Mouse (Mus musculus) stomach, embryonic 15.5 days (tissue): Measurements from ENCODE around the gene Cfap20. TPM values are rescaled to one million over a fixed set of nuclear protein-coding genes. Genes with fewer than 3 reads are reported as not detected.

ENCODE experiments used
- ATAC-seq: fragments of 200-750 bp; cut with Nextera tagmentation; 2 replicates; pipeline ENCODE4 v1.8.0; 2017; ENCODE audit warnings: low read depth, moderate number of reproducible peaks, moderate TSS enrichment; ENCODE audit not compliant: insufficient read depth, low FRiP score
- H3K27ac ChIP-seq: fragments of 300-500 bp; sonication (generic); 2 replicates; pipeline ENCODE4 v1.5.1; 2015; ENCODE audit warnings: mild to moderate bottlenecking, inconsistent platforms
- H3K27me3 ChIP-seq: fragments of 300-500 bp; sonication (generic); replicated peaks from 2 replicates; pipeline ENCODE4 v1.6.1; 2015; ENCODE audit warnings: inconsistent platforms
- H3K36me3 ChIP-seq: fragments of 300-500 bp; sonication (generic); 2 replicates; pipeline ENCODE4 v1.6.1; 2015; ENCODE audit warnings: inconsistent platforms
- H3K4me1 ChIP-seq: fragments of 300-500 bp; sonication (generic); 2 replicates; pipeline ENCODE4 v1.6.1; 2015; ENCODE audit warnings: inconsistent platforms
- H3K4me2 ChIP-seq: fragments of 300-500 bp; sonication (generic); 2 replicates; pipeline ENCODE4 v1.6.1; 2015; ENCODE audit warnings: mild to moderate bottlenecking, inconsistent platforms
- H3K4me3 ChIP-seq: fragments of 300-500 bp; sonication (generic); replicated peaks from 2 replicates; pipeline ENCODE4 v1.5.1; 2015; ENCODE audit warnings: inconsistent platforms
- H3K9ac ChIP-seq: fragments of 300-500 bp; sonication (generic); 2 replicates; pipeline ENCODE4 v1.6.1; 2015; ENCODE audit warnings: inconsistent platforms
- H3K9me3 ChIP-seq: fragments of 300-500 bp; sonication (generic); 2 replicates; pipeline ENCODE4 v1.6.1; 2016; ENCODE audit warnings: inconsistent platforms
- WGBS: fragments of 180-500 bp; shearing (Covaris S2); methylation state at CpG from one replicate; pipeline ENCODE4 v1.1.7; 2015; 5-methylcytosine and 5-hydroxymethylcytosine counted together
- polyA plus RNA-seq: library from polyadenylated mRNA; unstranded; fragments of >200 nt; fragmentation: Nextera tagmentation; extraction: Ambion mirVana; gene quantifications from 2 replicates; pipeline ENCODE4 v1.2.1, GENCODE M21; 2015

Cfap20 gene
- polyA plus RNA-seq, result 134 and 140 TPM in 2 replicates

DNA sequence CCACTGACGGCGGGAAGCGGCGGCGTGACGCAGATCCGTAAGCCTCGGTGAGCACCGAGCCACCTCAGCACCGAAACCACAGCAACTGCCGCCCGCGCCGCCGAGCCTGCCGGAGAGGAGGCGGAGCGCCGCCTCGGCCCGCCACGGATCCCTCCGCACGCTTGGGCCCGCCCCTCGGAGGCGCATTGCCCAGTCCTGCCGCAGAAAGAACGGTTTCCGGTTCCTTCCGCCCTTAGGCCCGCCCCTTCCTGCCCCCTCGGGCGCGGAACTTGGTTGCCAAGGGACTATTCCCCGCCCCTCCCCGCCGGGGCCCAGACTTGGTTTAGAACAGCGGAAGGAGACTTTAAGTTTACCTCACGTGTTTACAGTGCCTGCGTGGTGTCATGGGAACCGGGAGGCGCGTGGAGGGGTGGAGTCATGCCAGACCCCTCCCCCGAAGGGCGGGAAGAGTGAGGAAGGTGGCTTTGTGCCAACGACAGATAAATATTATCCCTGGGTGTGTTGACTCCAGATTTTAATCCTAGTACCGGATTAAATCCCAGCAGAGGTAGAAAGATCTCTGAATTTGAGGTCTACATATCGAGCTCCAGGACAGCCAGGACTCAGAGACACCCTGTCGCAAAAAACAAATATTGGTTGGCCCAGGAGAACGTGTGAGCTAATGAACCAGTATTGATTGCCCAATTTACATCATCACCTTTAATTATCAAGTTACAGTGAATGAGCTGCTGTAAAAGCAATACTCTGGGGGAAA is at the start of gene Cfap20:
TSS of gene Cfap20 (minus strand) at position 184 of the 754 bp plus-strand sequence.
- H3K4me2 ChIP-seq, result peak within 1 kb of the TSS; percentile 89
- H3K9me3 ChIP-seq, result no peaks in the 10 kb centered on the region
- H3K27me3 ChIP-seq, result no peaks in the 10 kb centered on the region
- under 1% methylated on average over 43 of the region's 51 CpGs for WGBS
- H3K9ac ChIP-seq, result peak within 1 kb of the TSS; percentile 87
- H3K4me1 ChIP-seq, result peaks cover 21% of the 10 kb centered on the region
- H3K36me3 ChIP-seq, result no peaks in the 10 kb centered on the region
- peak within 1 kb of the TSS; percentile 93 for H3K27ac ChIP-seq
- peak; percentile 98 for ATAC-seq
- peak within 1 kb of the TSS; percentile 87 for H3K4me3 ChIP-seq

DNA sequence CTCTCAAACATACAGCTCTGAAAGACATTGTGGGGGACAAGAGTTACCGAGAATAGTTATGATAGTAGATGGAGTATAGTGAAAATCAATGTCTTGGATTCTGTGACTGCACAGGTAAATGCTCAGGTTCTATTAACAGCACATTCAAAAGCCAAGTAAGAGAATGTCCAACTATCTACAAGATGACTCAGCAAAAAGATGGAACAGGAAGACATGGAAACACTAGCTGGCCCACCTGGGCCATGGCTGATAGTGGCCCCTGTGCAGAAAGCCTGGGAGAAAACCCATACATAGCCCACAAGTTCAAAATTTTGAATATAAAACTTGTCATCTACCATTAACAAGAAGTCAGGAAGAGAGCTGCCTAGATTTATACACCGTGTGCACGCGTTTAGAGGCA is 35.3 kb upstream of the Cfap20 start:
- Histone ChIP-seq H3K9ac (no peak overlapping the region), H3K4me1 (no peaks in the 10 kb centered on the region), H3K27me3 (no peaks in the 10 kb centered on the region), H3K9me3 (no peaks in the 10 kb centered on the region), H3K4me3 (no peak overlapping the region), H3K36me3 (peaks cover 40% of the 10 kb centered on the region), H3K4me2 (no peak overlapping the region), H3K27ac (no peak overlapping the region)
- ATAC-seq, result no peak
- WGBS, result 97% methylated on average over 4 of the region's 4 CpGs

DNA sequence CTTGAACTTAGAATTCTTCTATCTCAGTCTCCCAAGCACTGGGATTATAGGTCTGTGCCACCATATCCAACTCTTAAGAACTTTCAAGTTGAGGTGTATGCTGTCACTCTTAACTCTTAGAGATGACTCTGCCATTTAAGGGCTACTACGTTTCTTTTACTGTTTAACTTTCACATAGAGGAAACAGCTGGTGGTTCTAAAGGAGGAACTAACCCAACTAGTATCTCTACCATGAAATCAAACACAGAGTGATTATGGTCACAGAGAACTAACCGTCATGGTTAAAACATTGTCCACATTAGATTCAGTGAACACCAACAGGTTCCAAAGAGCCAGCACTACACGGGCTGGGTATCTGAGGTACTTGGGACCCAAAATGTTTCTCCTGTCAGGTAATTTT is 34.3 kb upstream of the Cfap20 start:
- no peak for ATAC-seq
- H3K27me3 ChIP-seq, result no peaks in the 10 kb centered on the region
- no peaks in the 10 kb centered on the region for H3K9me3 ChIP-seq
- no peak overlapping the region for H3K4me2 ChIP-seq
- no peak overlapping the region for H3K4me3 ChIP-seq
- H3K36me3 ChIP-seq, result peaks cover 40% of the 10 kb centered on the region
- 88% methylated on average over 3 of the region's 3 CpGs for WGBS
- H3K27ac ChIP-seq, result no peak overlapping the region
- no peaks in the 10 kb centered on the region for H3K4me1 ChIP-seq
- no peak overlapping the region for H3K9ac ChIP-seq

DNA sequence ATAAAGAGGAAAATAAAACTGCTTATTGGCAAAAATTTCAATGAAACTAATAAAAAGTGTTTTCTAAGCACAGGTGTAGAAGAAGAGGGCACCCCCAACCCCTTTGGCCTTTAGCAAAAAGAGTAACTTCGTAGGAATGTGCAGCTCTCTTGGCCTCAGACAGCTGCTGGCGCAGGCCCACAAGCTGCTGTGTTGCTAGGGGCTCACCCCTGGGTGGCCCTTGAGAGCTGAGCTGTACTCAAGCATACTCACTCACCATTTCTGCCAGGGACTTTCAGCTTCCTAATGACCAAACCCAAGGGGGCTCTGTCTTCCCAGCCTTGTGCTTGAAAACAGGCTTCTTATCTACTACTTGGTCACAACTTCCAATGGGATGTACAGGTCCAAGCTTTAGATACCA is 31.9 kb upstream of the Cfap20 start:
- WGBS, result 83% methylated on average over 2 of the region's 2 CpGs
- H3K36me3 ChIP-seq, result peaks cover 26% of the 10 kb centered on the region; the same call in 1 of the 2 replicates
- no peaks in the 10 kb centered on the region for H3K4me1 ChIP-seq
- H3K27ac ChIP-seq, result no peak overlapping the region
- no peak overlapping the region for H3K4me3 ChIP-seq
- no peaks in the 10 kb centered on the region for H3K27me3 ChIP-seq
- H3K9me3 ChIP-seq, result no peaks in the 10 kb centered on the region
- H3K9ac ChIP-seq, result no peak overlapping the region
- no peak overlapping the region for H3K4me2 ChIP-seq
- no peak for ATAC-seq

DNA sequence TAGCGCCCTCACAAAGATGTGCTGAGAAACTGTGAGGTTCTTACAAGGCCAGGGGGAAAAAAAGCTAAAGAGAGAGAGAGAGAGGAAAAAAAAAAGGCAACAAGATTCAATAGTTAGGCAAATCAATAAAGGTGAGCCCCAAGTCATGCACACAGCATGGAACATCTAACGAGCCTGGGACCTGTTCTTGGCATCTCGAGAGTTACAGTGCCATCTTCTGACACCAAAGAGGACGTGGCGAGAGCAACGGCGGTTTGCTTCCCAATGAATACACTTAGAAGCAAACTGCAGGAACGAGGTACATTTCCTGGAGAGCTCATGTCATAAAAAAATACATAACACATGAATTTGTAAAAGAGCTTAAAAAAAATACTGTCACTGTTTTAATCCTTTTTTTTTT is 17.8 kb upstream of the Cfap20 start:
- H3K27ac ChIP-seq, result no peak overlapping the region
- H3K9me3 ChIP-seq, result no peaks in the 10 kb centered on the region
- H3K4me2 ChIP-seq, result no peak overlapping the region
- WGBS, result 62% methylated on average over 8 of the region's 8 CpGs
- peaks cover 48% of the 10 kb centered on the region for H3K36me3 ChIP-seq
- no peaks in the 10 kb centered on the region for H3K27me3 ChIP-seq
- H3K4me1 ChIP-seq, result no peaks in the 10 kb centered on the region
- no peak for ATAC-seq
- H3K4me3 ChIP-seq, result no peak overlapping the region
- H3K9ac ChIP-seq, result no peak overlapping the region

DNA sequence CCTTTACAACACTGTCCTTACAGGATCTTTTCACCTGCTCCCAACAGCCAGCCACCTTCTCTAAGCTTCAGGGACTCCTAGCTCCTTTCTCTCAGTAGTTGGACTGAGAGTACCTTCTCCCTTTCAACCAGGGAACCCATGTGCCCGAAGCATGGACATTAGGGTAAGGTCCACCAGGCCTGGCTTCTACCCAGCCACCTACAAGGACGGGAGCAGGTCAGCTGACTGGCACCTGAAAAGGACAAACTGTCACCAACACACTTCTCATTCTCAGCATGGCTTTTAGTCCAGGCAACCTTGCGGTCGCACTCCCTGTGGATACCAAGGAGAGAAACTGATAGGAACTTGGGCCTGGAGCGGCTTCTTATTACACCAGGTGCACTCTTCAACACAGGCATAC is 15.6 kb upstream of the Cfap20 start:
- 93% methylated on average over 5 of the region's 5 CpGs for WGBS
- ATAC-seq, result no peak
- H3K9ac ChIP-seq, result no peak overlapping the region
- H3K27me3 ChIP-seq, result no peaks in the 10 kb centered on the region
- no peak overlapping the region for H3K4me2 ChIP-seq
- no peaks in the 10 kb centered on the region for H3K9me3 ChIP-seq
- H3K36me3 ChIP-seq, result peaks cover 31% of the 10 kb centered on the region
- H3K4me1 ChIP-seq, result no peaks in the 10 kb centered on the region
- no peak overlapping the region for H3K27ac ChIP-seq
- no peak overlapping the region for H3K4me3 ChIP-seq

DNA sequence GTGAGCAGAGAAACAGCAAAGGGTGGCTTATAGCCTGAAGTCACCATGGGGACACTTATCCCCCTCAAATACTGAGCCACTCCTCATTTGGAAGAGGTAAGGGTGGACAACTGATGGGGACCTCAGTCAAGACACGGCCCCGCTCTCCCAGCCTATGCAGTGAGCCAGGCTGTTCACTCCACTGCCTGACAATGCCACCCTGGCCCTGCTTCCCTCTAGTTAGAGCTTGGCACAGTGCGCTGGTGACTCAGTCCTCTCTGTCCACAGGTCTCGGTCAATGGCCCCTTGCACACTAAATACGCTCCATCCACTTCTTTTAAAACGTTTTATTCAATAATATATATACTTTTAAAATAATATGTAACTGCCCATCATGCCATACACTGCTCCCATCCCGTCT is 13.0 kb upstream of the Cfap20 start:
- no peak overlapping the region for H3K4me2 ChIP-seq
- H3K4me3 ChIP-seq, result no peak overlapping the region
- no peak overlapping the region for H3K9ac ChIP-seq
- WGBS, result 85% methylated on average over 7 of the region's 7 CpGs
- H3K4me1 ChIP-seq, result no peaks in the 10 kb centered on the region
- peaks cover 16% of the 10 kb centered on the region for H3K36me3 ChIP-seq
- H3K9me3 ChIP-seq, result no peaks in the 10 kb centered on the region
- H3K27ac ChIP-seq, result no peak overlapping the region
- ATAC-seq, result no peak
- H3K27me3 ChIP-seq, result no peaks in the 10 kb centered on the region

DNA sequence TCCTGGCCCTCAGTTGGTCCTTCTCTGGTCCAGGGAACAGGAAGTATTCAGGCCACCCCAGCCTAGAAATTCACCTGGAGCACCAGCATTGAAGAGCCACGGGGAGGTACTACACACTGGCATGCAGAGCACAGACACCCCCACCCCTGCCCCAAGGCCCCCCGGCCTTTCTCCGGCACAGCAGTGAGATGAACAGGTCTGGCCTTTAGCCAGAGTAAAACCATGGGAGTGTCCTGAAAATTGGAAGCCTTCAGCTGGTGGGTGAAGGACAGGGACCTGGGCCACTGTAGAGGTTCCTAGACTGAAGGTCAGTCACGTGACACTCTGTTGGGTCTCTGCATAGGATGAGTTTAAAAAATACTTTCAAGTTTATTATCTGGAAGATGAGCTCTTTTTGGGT is 10.4 kb upstream of the Cfap20 start:
- Histone ChIP-seq H3K9me3 (no peaks in the 10 kb centered on the region), H3K4me3 (no peak overlapping the region), H3K36me3 (peaks cover 9% of the 10 kb centered on the region), H3K27ac (no peak overlapping the region), H3K4me1 (no peaks in the 10 kb centered on the region), H3K9ac (no peak overlapping the region), H3K27me3 (no peaks in the 10 kb centered on the region), H3K4me2 (no peak overlapping the region)
- WGBS, result 85% methylated on average over 4 of the region's 4 CpGs
- no peak for ATAC-seq

DNA sequence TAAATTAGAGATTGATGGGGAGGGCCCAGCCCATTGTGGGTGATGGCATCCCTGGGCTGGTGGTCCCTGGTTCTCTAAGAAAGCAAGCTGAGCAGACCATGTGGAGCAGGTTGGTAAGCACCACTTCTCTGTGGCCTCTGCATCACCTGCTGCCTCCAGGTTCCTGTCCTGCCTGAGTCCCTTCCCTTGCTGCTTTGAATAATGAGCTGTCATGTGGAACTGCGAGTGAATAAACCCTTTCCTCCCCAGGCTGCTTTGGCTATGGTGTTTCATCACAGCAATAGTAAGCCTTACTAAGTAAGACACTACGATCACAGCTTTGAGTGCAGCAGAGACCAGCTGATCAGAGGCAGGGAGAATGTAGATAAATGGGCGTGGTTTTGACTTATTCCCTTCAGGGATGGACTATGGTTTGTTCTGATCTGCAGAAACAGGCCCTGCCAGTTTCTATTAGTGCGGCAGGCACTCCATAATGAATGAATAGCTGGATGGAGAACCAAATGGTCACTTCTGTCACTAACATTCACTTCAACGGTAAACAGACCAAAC is 6.9 kb upstream of the Cfap20 start:
- H3K4me1 ChIP-seq, result no peaks in the 10 kb centered on the region
- no peak overlapping the region for H3K4me2 ChIP-seq
- H3K4me3 ChIP-seq, result no peak overlapping the region
- no peaks in the 10 kb centered on the region for H3K36me3 ChIP-seq
- ATAC-seq, result no peak
- no peak overlapping the region for H3K9ac ChIP-seq
- WGBS, result 39% methylated on average over 5 of the region's 5 CpGs
- no peak overlapping the region for H3K27ac ChIP-seq
- no peaks in the 10 kb centered on the region for H3K9me3 ChIP-seq
- H3K27me3 ChIP-seq, result no peaks in the 10 kb centered on the region

DNA sequence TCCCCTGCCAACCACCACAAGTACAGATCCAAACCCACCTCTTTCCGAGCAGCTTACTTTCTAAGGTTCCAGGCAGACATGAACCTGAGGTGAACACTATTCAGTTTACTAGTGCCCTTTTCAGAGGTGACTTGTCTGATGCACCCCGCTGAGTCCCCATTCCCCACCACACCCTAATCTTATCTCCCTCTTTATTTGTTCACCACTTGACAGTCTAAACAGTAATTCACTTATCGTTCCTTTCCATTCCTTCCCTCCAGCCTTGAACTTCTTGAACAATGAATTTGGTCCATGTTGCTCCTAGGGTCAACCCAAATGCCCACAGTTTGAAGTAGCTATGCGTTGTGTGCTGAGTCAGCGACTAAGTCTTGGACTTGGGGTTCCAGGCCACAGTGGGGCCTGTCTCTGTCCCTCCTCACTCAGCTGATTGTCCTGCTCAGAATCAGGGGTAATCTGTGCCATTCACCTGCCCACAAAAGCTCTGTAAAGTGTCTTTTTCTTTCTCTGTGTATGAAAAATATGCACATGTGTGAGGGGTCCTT is 5.6 kb upstream of the Cfap20 start:
- H3K4me2 ChIP-seq, result no peak overlapping the region
- H3K27ac ChIP-seq, result no peak overlapping the region
- ATAC-seq, result no peak
- H3K4me3 ChIP-seq, result no peak overlapping the region
- WGBS, result 57% methylated on average over 5 of the region's 5 CpGs
- H3K9me3 ChIP-seq, result no peaks in the 10 kb centered on the region
- H3K4me1 ChIP-seq, result no peaks in the 10 kb centered on the region
- no peaks in the 10 kb centered on the region for H3K36me3 ChIP-seq
- H3K27me3 ChIP-seq, result no peaks in the 10 kb centered on the region
- no peak overlapping the region; the same call in 1 of the 2 replicates for H3K9ac ChIP-seq

DNA sequence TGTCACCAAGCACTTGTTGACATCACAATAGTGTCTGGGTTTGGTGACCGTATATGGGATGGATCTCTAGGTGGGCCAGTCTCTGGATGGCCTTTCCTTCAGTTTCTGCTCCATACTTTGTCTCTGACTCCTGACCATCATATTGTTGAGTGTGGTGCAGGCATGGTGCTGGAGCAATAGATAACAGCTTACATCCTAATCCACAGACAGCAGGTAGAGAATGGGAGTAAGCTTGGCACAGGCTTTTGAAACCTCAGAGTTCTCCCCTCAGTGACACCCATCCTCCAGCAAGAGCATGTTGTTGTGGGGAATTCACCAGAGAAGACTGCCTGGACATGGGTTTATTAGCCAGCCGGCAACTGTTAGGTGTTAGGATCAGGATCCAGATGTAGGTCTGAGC is 4.8 kb upstream of the Cfap20 start:
- Histone ChIP-seq H3K9ac (no peak overlapping the region), H3K27ac (no peak overlapping the region), H3K4me2 (no peak overlapping the region), H3K27me3 (no peaks in the 10 kb centered on the region), H3K9me3 (no peaks in the 10 kb centered on the region), H3K36me3 (no peaks in the 10 kb centered on the region), H3K4me1 (no peaks in the 10 kb centered on the region), H3K4me3 (no peak overlapping the region)
- no peak for ATAC-seq
- WGBS, result 85% methylated on average over 2 of the region's 2 CpGs

DNA sequence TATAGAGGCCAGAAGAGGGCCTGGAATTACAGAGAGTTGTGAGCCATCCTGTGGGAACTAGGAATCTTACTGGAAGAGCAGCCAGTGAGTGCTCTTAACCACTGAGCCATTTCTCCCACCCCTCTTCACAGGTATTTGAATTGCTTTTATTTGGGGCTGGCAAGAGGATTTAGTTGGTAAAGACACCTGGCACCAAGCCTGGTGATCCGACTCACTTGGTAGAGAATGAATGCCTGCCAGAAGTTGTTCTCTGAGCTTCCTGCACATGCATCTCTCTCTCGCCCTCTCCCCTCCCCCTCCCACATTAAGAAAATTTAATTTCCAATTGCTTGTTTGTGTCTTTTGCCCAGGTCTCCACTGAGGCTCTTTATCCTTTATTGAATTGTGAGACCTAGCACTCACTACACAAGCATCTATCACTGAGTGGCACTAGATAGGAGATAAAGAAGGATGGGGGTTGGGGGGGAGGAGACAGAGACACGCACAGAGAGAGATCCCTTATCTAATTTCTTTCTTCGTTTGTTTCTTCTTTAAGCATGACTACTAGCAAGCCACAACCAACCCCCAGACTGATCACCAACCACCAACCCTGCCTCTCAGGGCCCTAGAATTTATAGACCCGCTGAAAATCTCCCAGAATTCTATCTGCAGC is 2.8 kb upstream of the Cfap20 start:
- no peak overlapping the region for H3K9ac ChIP-seq
- 40% methylated on average over 5 of the region's 5 CpGs for WGBS
- no peak overlapping the region for H3K27ac ChIP-seq
- no peaks in the 10 kb centered on the region for H3K36me3 ChIP-seq
- H3K4me2 ChIP-seq, result no peak overlapping the region
- H3K27me3 ChIP-seq, result no peaks in the 10 kb centered on the region
- peaks cover 11% of the 10 kb centered on the region for H3K4me1 ChIP-seq
- no peak overlapping the region for H3K4me3 ChIP-seq
- no peak for ATAC-seq
- no peaks in the 10 kb centered on the region for H3K9me3 ChIP-seq
